Mouse (Mus musculus): ENCODE measurements around the gene Zfp628.

Gene Zfp628

GRCm38 (mm10) chr7:4940068-4940479 is 25.1 kb downstream of the Zfp628 start:
- DNase-seq (ENCODE audit: low spot score in 2 of 2): peak in 1 of 2 experiments; percentile 88

DNA sequence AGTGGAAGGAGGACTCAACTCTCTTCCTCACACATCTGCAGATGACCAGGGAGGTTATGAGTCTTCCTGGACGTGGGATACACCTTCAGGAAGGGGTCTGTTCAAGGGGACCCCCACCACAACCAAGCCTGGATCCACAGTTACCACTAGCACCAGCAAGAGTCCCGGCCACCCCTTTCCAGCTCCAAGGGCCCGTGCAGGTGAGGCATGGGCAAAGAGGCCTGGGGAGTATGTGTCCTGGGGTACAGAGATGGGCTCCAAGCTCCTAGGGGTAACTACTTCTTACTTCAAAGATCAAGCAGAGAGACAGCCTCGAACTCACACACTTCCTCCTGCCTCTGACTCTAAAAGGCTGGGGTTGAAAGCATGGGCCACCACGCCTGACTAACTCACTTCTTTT is 27.7 kb downstream of the Zfp628 start:
- DNase-seq (ENCODE audit: low spot score in 2 of 2): no peak

GRCm38 (mm10) chr7:4943223-4943815 is 28.3 kb downstream of the Zfp628 start:
- peak; percentile 87 to 98 for DNase-seq (ENCODE audit: low spot score in 2 of 2)

- DNase-seq (ENCODE audit: low spot score in 2 of 2): no peak
Measured at GRCm38 (mm10) chr7:4947855-4948254, 32.8 kb downstream of the Zfp628 start.

DNA sequence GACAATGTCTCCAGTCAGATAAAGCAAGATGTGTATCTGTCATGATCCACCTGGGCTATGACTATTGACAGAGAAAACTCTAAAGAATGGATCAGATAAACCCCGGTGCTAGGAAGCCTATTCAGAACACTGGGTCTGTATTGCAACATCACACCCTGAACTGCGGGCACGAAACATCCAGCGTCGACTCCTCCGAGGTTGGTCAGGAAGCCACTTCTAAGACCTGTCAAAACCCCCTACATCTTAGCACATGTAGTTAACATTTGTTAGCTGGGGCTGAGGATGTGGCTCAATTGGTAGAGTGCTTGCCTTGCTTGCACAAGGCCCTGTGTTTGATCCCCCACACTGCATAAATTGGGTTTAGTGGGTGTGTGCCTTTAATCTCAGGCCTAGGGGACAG is 33.4 kb downstream of the Zfp628 start:
- DNase-seq (ENCODE audit: low spot score in 2 of 2): no peak

DNA sequence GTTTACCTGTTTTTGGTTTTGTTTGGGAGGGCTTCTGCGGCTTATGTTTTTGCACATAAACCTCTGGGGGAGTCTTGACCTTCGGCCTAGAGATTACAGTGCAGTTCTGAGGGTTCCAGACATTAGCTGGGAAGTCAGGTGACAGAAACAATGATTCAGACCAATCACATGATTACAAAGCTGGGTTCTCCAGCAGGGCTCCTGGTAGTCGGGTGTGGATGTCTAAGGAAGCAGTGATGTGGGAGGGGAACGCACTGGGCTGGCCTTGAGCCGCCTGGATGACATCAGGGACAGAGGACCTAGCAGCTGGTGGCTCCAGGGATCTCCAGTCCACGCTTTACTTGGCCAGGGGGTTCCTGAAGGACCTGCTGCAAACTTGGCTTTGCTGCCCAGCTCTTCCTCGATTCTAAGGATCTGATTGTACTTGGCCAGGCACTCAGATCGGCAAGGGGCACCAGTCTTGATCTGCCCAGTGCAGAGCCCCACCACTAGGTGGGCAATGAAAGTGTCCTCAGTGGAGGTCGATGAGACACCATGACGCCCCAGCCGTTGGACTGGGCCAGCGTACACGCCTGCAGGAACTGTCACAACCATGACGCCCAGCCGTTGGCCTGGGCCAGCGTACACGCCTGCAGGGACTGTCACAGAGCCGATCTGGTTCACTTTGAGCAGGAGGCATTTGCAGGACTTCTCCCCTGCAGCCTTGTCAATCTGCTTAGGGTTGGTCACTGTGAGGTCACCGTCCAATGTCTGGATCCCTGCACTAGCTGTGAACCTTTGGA is 35.7 kb downstream of the Zfp628 start:
- no peak for DNase-seq (ENCODE audit: low spot score in 2 of 2)

GRCm38 (mm10) chr7:4953815-4954445 is 38.9 kb downstream of the Zfp628 start:
- no peak for DNase-seq (ENCODE audit: low spot score in 2 of 2)

GRCm38 (mm10) chr7:4957361-4957760 is 42.3 kb downstream of the Zfp628 start:
- no peak for DNase-seq (ENCODE audit: low spot score in 2 of 2)

DNA sequence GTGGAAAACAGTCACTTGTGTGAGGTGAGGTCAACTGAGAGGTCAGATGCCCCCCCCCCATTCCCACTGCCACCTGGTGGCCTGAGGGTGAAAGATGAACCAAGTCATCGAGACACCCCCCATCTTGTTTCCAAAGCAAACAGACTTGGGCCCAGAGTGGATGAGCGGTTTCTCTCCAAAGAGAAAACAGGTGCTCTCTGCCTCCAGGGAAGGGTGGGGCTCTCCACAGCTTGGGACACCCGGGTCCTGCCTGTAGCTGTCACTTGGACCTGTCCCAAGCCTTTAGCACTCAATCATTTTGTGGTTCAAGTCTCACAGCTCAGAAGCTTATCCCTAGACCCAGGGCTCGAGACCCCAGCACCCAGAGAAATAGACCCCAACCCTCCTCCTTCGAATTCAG is 48.5 kb downstream of the Zfp628 start:
- DNase-seq (ENCODE audit: low spot score in 2 of 2): no peak

GRCm38 (mm10) chr7:4964272-4964671 is 49.3 kb downstream of the Zfp628 start, which contains the start of gene Sbk2:
Sbk2 (minus strand) TSS chr7:4964406.
- DNase-seq (ENCODE audit: low spot score in 2 of 2): peak; percentile 16 to 73

DNA sequence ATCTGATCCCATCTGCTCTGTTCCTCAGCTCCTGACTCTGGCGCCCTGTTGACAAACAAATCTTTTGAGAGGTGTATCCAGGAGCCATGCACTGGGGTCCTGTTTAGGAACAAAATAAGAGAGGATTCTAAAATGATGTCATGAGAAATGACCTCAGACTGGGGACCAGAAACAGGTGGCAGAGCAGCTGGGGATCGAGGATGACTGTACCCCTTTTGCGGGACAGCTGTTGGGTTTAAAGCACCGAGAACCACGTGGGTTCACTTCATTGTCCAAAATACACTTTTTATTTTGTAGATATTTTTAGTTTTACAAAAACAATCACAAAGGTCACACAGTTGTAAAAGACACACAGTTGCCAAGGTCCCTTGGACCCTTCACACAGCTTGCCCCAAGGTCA is 50.0 kb downstream of the Zfp628 start:
- no peak for DNase-seq (ENCODE audit: low spot score in 2 of 2)

- no peak for DNase-seq (ENCODE audit: low spot score in 2 of 2)
Measured at GRCm38 (mm10) chr7:4971068-4971467, 56.1 kb downstream of the Zfp628 start, which contains the start of gene Sbk3. Sbk3 (minus strand) TSS chr7:4971168.
